Mouse (Mus musculus): ENCODE measurements at regions not wholly inside any gene's neighbourhood (a gene's known extent, or its start where the extent isn't known, plus 50 kb on each side); places are given as distances from the start of the nearest gene placed in this dataset.

GRCm38 (mm10) chr13:101625922-101626321 is 142.1 kb downstream of the Pik3r1 start:
- in situ Hi-C loops (cut with MboI, MseI), result no loop called here

DNA sequence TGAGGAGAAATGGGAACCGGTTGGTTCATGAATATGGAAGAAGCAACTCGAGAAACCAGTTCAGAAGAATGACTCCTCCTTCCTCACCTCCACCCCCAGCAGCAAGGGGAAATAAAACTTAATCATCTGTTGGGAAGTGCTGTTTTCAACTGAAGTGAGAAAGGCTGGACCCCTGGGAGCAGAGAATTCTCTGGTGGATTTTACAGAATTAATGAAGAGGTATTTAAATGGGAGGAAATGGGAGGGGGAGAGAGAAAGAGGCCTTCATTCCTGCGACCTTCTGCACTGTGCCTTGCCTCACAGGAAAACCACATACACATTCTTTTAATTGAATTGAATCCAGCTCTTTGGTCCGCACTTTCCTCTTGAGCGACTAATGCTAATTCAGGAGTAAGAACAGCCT is 143.8 kb downstream of the Pik3r1 start:
- in situ Hi-C loops (cut with MboI, MseI), result no loop called here

GRCm38 (mm10) chr13:101622649-101623048 is 145.4 kb downstream of the Pik3r1 start:
- in situ Hi-C loops (cut with MboI, MseI), result no loop called here

- in situ Hi-C loops (cut with MboI, MseI), result no loop called here
These were observed 147.4 kb downstream of the Pik3r1 start for GRCm38 (mm10) chr13:101620660-101621059.

DNA sequence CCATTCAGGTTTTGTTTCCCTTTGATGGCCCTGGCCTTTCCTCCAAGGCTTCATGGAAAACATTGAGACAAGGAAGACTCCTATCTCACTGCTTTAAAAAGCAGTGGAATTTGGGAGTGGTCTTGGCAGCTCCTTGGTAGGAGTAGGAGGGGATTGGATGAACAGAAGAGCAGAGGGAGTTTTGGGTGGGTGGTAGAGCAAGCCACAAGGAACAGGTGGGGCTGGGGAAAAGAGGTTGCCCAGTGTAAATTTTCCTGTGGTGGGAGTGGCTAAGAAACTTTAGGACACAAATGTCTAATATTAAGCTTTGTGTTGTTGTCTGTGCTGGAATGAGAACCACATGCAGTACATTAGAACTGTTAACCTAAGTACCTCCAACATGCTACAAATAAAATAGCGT is 148.9 kb downstream of the Pik3r1 start:
- in situ Hi-C loops (cut with MboI, MseI), result no loop called here

GRCm38 (mm10) chr13:101612786-101613185 is 155.2 kb downstream of the Pik3r1 start:
- in situ Hi-C loops (cut with MboI, MseI), result no loop called here

DNA sequence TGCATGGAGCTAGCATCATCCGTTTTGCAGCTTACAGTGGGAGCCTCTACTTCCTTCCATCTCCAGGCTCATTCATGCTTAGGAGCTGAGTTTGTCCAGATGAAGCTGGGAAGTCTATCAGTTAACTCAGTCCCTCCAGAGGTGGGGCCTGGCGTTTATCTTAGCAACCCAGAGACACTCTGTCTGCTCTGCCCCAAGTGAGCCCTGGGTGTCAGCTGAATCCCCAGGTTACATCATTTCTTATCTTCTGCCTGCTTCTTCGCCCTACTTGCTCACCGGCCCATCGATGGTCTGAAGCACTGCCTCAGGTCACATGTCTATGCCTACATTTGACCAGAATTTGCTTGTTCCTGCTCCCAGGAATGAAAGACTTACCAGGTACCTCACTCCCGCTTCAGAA is 156.3 kb downstream of the Pik3r1 start:
- in situ Hi-C loops (cut with MboI, MseI), result no loop called here

GRCm38 (mm10) chr13:101606184-101606730 is 161.8 kb downstream of the Pik3r1 start:
- in situ Hi-C loops (cut with MboI, MseI), result no loop called here

DNA sequence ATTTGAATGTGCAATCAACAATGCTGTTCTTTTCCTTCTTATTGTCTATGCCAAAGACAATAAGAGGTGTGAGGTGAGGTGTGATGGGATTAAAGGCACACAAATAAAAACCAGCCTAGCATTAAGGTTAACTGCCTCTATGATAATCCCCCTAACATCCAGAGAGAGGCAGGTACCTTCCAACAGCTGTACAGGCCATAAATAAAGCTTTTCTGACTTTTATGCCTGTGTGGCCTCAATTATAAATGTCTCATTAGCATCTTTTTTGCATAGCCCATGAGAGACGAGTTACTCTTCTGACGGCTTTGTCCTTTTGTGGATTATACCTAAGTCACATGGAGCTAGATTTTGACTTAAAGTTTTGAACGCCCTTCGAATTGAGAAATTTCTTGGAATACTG is 162.3 kb downstream of the Pik3r1 start:
- in situ Hi-C loops (cut with MboI, MseI), result no loop called here

DNA sequence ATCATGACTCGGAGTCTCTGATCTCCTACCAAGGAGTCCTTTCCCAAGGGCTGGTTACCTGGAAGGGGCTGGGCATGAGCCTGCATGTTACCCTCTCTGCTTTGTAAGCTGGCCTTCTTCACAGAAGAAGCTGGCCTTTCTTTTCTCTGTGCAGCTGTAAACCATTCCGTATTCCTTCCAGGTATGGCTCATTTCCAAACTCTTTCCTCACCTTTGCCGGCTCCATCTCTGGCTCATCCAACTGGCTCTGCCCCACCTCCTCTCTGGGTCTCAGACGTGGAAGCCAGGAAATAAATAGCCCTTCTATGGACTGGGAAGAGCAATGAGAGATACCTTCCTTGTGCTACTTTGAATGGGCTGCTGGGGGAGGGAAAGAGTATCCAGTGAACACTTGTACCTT is 163.0 kb downstream of the Pik3r1 start:
- in situ Hi-C loops (cut with MboI, MseI), result no loop called here

- in situ Hi-C loops (cut with MboI, MseI), result no loop called here
These were observed 169.9 kb downstream of the Pik3r1 start for GRCm38 (mm10) chr13:101598126-101598485.

DNA sequence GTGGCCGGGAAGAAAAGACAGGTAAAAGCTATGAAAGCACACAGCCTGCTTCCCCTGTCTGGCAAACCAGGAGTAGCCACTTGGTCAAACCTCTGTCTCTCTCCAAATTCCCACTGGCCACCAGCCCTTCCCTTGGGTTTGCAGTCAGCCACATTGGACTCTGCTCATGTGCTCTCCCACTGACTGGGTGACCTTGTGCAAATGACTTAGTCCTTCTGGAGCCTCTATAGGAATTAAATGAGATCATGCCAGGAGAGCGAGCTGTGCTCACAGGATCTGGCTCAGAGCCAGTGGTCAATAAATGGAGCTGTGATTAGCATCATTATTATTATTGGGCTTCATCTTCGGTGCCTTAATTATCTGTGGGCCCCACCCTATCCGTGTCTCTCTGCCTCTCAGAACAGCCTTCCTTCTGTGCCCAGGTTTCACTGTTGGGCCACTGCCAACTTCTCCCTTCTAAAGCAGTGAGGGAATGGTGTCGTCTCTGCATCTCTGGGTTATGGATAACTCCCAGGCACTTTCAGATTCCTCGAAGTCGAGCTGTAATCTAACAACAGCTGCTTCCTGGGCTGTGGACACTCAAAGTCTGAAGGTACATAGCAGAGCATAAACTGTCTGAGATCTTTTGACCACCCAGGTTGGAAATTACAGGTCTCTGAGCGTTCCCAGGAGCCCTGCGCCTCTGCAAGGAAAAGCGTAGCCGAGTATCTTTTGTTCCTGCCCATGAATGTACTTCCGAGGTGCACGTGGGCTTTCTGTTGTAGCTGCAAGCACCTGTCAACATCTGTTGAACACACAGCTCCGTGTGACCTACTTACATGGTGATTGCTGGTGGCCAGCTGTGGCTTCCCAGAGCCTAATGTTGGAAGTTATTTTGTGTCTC is 170.5 kb downstream of the Pik3r1 start:
- in situ Hi-C loops (cut with MboI, MseI), result no loop called here

- in situ Hi-C loops (cut with MboI, MseI), result no loop called here
These were observed 173.4 kb downstream of the Pik3r1 start for GRCm38 (mm10) chr13:101594511-101595175.

DNA sequence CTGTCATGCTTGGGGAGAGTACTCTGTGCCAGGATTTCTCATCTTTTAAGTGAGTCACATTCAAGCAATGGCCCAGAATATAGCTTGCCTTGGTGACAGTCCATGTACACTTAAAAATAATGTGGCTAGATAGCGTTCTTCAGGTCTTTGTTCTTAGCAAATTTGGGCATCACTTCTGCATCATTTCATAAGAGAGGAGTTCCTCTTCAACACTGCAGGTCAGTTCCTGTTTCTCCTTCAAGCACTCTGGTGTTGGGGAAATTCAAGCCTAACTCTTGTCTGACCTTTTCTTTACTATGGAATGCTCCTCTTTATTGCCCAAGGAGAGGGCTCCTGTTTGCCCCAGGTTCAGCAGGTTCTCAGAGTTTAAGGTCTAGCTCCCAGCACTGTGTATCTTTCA is 175.7 kb downstream of the Pik3r1 start:
- in situ Hi-C loops (cut with MboI, MseI), result no loop called here

- in situ Hi-C loops (cut with MboI, MseI), result no loop called here
These were observed 179.1 kb downstream of the Pik3r1 start for GRCm38 (mm10) chr13:101588905-101589304.

DNA sequence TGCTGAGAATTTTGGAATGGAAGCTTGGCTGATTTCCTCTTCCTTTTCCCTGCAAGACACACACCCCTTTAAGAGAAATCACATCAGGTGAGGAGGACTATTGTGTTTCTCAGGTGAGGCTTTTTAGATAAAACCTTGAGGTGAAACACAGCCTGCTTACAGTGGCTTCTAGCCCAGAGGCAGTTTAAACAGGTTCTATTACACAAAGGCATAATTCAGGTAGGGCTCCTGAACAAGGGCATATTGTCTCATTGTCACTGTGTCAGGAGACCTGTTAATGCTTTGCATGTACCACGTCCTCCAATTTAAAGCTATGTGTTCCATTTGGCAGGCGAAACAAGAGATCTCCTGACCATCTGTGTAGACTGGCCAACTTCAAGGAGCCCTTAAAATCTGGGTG is 181.2 kb downstream of the Pik3r1 start:
- in situ Hi-C loops (cut with MboI, MseI), result no loop called here

- in situ Hi-C loops (cut with MboI, MseI), result no loop called here
These were observed 191.5 kb downstream of the Pik3r1 start for GRCm38 (mm10) chr13:101576481-101576880.

GRCm38 (mm10) chr13:101572809-101573590 is 195.0 kb downstream of the Pik3r1 start:
- in situ Hi-C loops (cut with MboI, MseI), result no loop called here

DNA sequence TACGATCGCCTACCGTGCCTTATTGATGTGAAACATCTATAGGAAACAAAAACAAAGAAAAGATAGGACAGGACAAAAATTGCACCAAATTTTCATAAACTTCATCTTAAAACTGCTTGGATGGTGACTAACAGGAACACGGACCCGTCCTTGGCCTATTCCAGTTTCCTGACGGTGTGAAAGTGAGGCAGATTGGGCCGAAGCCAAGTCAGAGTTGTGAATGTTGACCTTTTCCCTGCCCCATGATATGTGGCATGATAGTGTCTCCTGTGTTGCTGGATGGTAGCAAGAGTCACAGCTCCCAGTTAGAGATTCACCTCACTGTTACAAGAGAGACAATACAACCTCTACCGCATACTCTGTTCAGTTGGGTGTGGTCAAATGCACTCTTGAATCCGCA is 195.8 kb downstream of the Pik3r1 start:
- in situ Hi-C loops (cut with MboI, MseI), result no loop called here

DNA sequence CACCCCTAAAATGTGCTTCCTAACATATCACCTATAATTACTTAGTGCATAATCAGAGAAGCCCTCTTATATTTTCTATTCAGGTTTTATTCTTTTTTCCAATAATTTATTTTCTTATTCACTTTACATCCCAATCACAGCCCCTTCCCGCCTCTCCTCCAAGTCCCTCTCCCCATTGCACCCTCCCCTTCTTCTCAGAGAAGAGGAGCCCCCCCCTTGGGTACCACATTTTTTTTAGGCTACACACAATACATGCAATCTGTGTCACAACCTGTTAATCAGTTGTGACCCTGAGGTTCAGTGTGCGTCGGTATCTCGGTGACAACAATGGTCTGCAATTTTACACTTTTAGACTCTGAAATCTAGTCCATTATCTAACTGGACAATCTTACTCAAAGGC is 198.0 kb downstream of the Pik3r1 start:
- in situ Hi-C loops (cut with MboI, MseI), result no loop called here

- in situ Hi-C loops (cut with MboI, MseI), result no loop called here
These were observed 198.9 kb downstream of the Pik3r1 start for GRCm38 (mm10) chr13:101568985-101569631.

DNA sequence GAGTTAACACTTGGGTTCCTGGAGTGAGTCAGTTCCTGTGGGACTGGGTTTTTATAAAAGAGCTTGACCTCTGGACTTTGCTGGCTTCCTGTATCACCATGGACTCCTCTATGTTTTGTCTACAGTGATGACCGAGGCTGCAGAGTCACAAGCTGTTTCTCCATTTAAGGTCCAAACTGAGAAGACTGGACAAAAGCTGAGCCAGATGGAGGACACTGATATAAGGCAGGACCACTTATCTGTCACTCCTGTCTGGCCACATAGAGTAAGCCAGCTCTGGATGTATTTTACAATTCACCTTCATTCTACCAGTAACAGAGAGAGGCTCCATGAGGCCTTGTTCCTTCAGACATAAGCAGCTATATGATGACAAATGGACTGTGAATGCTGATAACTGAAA is 202.7 kb downstream of the Pik3r1 start:
- in situ Hi-C loops (cut with MboI, MseI), result no loop called here
